Mouse (Mus musculus) G1E (cell line): ENCODE results near the gene Cmbl.

Source experiments
- CTCF ChIP-seq: IDR thresholded peaks from 2 replicates; pipeline ENCODE4 v1.5.1; 2012; ENCODE audit warnings: low read depth, low read length, inconsistent platforms, mixed read lengths
- GATA1 ChIP-seq: IDR thresholded peaks from 2 replicates; pipeline ENCODE4 v1.6.1; 2012; ENCODE audit warnings: borderline replicate concordance, low read length, inconsistent platforms, mixed read lengths
- POLR2AphosphoS5 ChIP-seq: IDR thresholded peaks from 2 replicates; pipeline ENCODE4 v1.6.1; 2012; ENCODE audit warnings: low read depth, low read length, inconsistent platforms; ENCODE audit not compliant: insufficient replicate concordance
- TAL1 ChIP-seq: conservative IDR thresholded peaks from 2 replicates; pipeline ENCODE4 v1.6.1; 2012; ENCODE audit warnings: low read depth, low read length, inconsistent platforms, mixed read lengths

- TF ChIP-seq TAL1 (no peak), POLR2AphosphoS5 (no peak), CTCF (no peak), GATA1 (no peak)
Observed at GRCm38 (mm10) chr15:31537706-31538105, 27.5 kb upstream of the Cmbl start.
